Mouse (Mus musculus) midbrain, embryonic 12.5 days (tissue): ENCODE data around the gene Ankrd13a. TPM values are rescaled to one million over a fixed set of nuclear protein-coding genes. Genes with fewer than 3 reads are reported as not detected.

Experiments
- ATAC-seq: fragments of 200-750 bp; cut with Nextera tagmentation; 2 replicates; pipeline ENCODE4 v1.8.0; 2017; ENCODE audit warnings: low read depth, moderate TSS enrichment, moderate library complexity; ENCODE audit not compliant: low FRiP score
- H3K27ac ChIP-seq: fragments of 300-500 bp; sonication (generic); replicated peaks from 2 replicates; pipeline ENCODE4 v1.5.1; 2016; ENCODE audit warnings: mild to moderate bottlenecking
- H3K27me3 ChIP-seq: fragments of 300-500 bp; sonication (generic); 2 replicates; pipeline ENCODE4 v1.6.1; 2016; ENCODE audit warnings: mild to moderate bottlenecking
- H3K36me3 ChIP-seq: fragments of 300-500 bp; sonication (generic); 2 replicates; pipeline ENCODE4 v1.6.1; 2016
- H3K4me1 ChIP-seq: fragments of 300-500 bp; sonication (generic); 2 replicates; pipeline ENCODE4 v1.6.1; 2016
- H3K4me2 ChIP-seq: fragments of 300-500 bp; sonication (generic); replicated peaks from 2 replicates; pipeline ENCODE4 v1.6.1; 2016; ENCODE audit warnings: mild to moderate bottlenecking, moderate library complexity
- H3K4me3 ChIP-seq: fragments of 300-500 bp; sonication (generic); 2 replicates; pipeline ENCODE4 v1.5.1; 2016; ENCODE audit warnings: mild to moderate bottlenecking
- H3K9ac ChIP-seq: fragments of 300-500 bp; sonication (generic); replicated peaks from 2 replicates; pipeline ENCODE4 v1.6.1; 2016; ENCODE audit warnings: mild to moderate bottlenecking, moderate library complexity
- H3K9me3 ChIP-seq: fragments of 300-500 bp; sonication (generic); 2 replicates; pipeline ENCODE4 v1.6.1; 2016; ENCODE audit warnings: mild to moderate bottlenecking
- WGBS: fragments of 180-500 bp; shearing (Covaris S2); methylation state at CpG from one replicate; pipeline ENCODE4 v1.1.7; 2016; 5-methylcytosine and 5-hydroxymethylcytosine counted together
- polyA plus RNA-seq: library from polyadenylated mRNA; unstranded; fragments of >200 nt; fragmentation: Nextera tagmentation; extraction: Ambion mirVana; gene quantifications from 2 replicates; pipeline ENCODE4 v1.2.1, GENCODE M21; 2016

Ankrd13a gene
- polyA plus RNA-seq, 1 experiment from 2014 or later: 71.1 TPM

DNA sequence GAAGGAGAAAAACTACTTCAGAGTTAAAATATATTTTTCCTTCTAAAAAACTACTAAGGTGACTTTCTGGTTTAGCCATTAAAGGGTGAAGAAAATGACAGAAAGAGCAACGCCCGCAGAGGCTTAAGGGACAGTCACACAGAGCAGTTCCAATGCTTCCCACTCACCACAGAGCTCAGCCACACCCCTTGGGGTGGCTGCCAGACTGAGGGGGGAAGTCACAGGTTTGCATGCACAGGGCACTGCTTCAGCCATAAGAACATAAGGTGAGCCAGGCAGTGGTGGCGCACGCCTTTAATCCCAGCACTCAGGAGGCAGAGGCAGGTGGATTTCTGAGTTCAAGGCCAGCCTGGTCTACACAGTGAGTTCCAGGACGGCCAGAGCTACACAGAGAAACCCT lies 28.9 kb upstream of the Ankrd13a start:
- Histone ChIP-seq H3K4me2 (no peak overlapping the region), H3K27ac (no peak overlapping the region), H3K4me3 (no peak overlapping the region), H3K4me1 (no peaks in the 10 kb centered on the region), H3K9ac (no peak overlapping the region), H3K27me3 (no peaks in the 10 kb centered on the region), H3K9me3 (no peaks in the 10 kb centered on the region), H3K36me3 (peaks cover 85% of the 10 kb centered on the region)
- 92% methylated on average over 5 of the region's 5 CpGs for WGBS
- ATAC-seq: no peak

DNA sequence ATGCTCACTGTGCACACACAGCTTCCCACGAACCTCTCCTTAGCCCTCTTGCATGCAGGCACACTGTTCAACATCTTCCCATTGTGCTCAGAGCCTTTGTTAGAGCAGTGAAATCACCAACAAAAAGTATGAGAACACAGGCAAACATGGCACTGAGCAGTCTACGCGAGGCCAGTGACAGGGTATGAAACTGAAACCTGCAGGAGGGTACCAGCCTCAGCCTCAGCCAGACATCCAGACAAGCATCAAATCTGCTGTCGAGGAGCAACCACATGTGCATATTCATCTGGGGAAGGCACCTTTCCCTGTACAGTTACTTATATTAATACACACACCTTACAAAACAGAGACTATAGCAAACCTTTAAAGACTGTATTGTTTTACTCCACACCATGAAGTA lies 27.6 kb upstream of the Ankrd13a start:
- no peak for ATAC-seq
- no peaks in the 10 kb centered on the region for H3K9me3 ChIP-seq
- no peaks in the 10 kb centered on the region for H3K4me1 ChIP-seq
- H3K9ac ChIP-seq: no peak overlapping the region
- H3K27me3 ChIP-seq: no peaks in the 10 kb centered on the region
- peaks cover 82% of the 10 kb centered on the region for H3K36me3 ChIP-seq
- H3K4me3 ChIP-seq: no peak overlapping the region
- no peak overlapping the region for H3K27ac ChIP-seq
- H3K4me2 ChIP-seq: no peak overlapping the region
- WGBS: 88% methylated on average over 4 of the region's 4 CpGs

DNA sequence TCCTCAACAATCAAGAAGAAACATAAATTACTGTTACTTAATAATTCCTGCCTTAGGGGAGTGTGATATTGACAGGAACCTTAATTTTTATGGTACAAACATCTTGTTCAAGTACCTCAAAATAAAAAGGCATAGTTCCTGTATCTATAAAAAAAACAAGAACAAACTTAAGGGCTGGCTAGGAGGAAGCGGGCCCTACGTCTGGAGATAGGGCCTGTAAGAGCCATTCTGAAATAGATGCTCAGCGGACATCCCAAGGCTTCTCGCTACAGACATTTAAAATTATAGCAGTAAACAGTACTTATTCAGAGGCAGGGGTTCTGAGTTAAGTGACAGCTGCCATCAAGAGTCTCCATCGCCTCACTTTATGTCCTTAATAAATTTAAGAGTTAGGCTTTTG lies 27.0 kb upstream of the Ankrd13a start:
- no peaks in the 10 kb centered on the region for H3K4me1 ChIP-seq
- H3K4me2 ChIP-seq: no peak overlapping the region
- no peaks in the 10 kb centered on the region for H3K27me3 ChIP-seq
- no peak overlapping the region for H3K27ac ChIP-seq
- peaks cover 82% of the 10 kb centered on the region for H3K36me3 ChIP-seq
- no peak overlapping the region for H3K9ac ChIP-seq
- H3K4me3 ChIP-seq: no peak overlapping the region
- WGBS: 95% methylated on average over 5 of the region's 5 CpGs
- ATAC-seq: no peak
- H3K9me3 ChIP-seq: no peaks in the 10 kb centered on the region

DNA sequence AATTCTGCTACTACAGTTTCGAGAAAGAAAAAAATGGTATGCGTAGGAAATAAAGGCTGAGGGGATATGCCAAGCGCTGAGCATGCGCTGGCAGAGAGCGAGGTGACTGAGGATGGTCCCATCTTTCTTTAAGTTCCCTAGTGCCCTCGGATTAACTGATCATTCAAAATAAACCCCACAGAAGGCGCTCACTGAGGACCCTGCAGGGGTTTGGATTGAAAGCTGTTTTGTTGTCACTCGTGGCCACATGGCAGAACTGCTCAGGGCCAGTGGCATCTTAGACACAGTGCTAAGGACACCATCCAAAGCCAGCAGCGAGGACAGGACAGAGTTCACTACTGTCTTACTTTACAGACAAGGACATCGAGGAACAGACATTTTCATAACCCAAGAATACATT lies 24.2 kb upstream of the Ankrd13a start:
- ATAC-seq: no peak
- peaks cover 80% of the 10 kb centered on the region for H3K36me3 ChIP-seq
- no peaks in the 10 kb centered on the region for H3K9me3 ChIP-seq
- no peaks in the 10 kb centered on the region for H3K27me3 ChIP-seq
- no peaks in the 10 kb centered on the region for H3K4me1 ChIP-seq
- no peak overlapping the region for H3K4me3 ChIP-seq
- H3K4me2 ChIP-seq: no peak overlapping the region
- no peak overlapping the region for H3K9ac ChIP-seq
- H3K27ac ChIP-seq: no peak overlapping the region
- WGBS: 82% methylated on average over 10 of the region's 10 CpGs

DNA sequence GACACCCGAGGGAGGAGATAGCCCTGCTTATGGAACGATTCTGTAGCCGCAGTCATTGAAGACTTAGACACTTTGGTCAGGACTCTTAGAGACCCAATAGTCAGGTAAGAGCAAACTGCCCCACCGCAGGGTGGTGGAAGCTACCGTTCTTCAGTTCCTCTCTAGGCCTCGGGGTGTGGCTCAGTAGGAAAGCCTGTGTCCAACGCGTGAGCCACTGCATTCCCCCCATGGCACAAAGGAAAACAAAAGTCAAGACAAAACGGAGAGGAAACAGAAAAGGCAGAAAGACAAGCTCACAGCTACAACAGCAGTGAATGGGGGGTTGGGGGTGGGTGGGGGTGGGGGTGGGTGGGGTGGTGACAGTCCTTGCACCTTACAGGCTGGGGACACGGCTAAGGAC lies 22.1 kb upstream of the Ankrd13a start:
- no peak overlapping the region for H3K4me3 ChIP-seq
- WGBS: 89% methylated on average over 10 of the region's 10 CpGs
- no peaks in the 10 kb centered on the region for H3K9me3 ChIP-seq
- no peak overlapping the region for H3K9ac ChIP-seq
- H3K4me1 ChIP-seq: no peaks in the 10 kb centered on the region
- no peak overlapping the region for H3K27ac ChIP-seq
- H3K36me3 ChIP-seq: peaks cover 81% of the 10 kb centered on the region
- H3K27me3 ChIP-seq: no peaks in the 10 kb centered on the region
- no peak for ATAC-seq
- no peak overlapping the region for H3K4me2 ChIP-seq

DNA sequence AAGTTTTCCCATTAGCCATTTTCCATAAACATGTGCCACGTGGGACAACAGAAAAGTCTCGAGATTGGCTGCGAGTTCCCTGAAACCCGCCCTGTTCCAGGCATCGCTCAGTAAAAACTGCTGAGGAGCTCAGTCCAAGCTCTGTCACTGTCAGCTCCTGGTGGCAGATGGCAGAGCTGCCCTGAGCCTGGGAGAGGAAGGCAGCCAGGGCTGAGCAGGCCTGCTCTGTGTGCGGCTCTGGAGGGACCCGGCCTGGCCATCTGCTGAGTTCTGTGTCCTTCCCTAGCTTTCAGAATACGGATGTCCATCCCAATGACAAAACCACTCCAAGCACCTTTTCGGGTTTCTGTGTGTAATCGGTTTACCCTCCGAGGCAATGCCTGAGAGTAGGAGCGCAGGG lies 21.1 kb upstream of the Ankrd13a start:
- Histone ChIP-seq H3K4me2 (no peak overlapping the region), H3K36me3 (peaks cover 75% of the 10 kb centered on the region), H3K27ac (no peak overlapping the region), H3K9me3 (no peaks in the 10 kb centered on the region), H3K9ac (no peak overlapping the region), H3K4me1 (no peaks in the 10 kb centered on the region), H3K4me3 (no peak overlapping the region), H3K27me3 (no peaks in the 10 kb centered on the region)
- 87% methylated on average over 12 of the region's 12 CpGs for WGBS
- ATAC-seq: no peak

DNA sequence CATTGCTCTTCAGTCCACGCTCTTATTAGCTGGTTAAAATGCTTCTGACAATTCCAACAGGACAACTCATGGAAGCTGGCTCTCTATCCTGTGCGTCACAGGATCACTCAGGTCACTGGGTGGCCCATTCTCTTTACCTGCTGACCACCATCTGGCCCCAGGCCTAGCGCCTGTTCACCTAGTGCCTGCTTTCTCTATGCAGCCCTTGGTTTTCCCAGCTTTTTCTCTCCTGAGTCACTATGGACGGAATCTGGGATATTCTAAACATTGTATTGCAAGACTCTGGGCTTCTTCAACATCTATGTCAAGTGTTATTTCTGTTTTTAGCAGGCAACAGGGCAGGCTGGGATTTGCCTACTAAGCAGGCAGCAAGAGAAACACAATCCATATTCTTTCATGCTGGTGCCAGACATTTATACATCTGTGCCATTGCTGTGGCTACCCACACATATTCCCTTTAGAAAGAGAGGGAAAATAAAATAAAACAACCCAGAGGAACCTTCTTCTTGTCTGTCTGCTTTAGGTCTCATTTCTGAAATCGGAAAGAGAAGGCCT lies 14.9 kb upstream of the Ankrd13a start:
- Histone ChIP-seq H3K9ac (no peak overlapping the region), H3K27me3 (no peaks in the 10 kb centered on the region), H3K4me1 (no peaks in the 10 kb centered on the region), H3K9me3 (no peaks in the 10 kb centered on the region), H3K4me2 (no peak overlapping the region), H3K4me3 (no peak overlapping the region), H3K36me3 (peaks cover 70% of the 10 kb centered on the region), H3K27ac (no peak overlapping the region)
- 93% methylated on average over 5 of the region's 5 CpGs for whole genome bisulfite sequencing
- no peak for ATAC-seq

DNA sequence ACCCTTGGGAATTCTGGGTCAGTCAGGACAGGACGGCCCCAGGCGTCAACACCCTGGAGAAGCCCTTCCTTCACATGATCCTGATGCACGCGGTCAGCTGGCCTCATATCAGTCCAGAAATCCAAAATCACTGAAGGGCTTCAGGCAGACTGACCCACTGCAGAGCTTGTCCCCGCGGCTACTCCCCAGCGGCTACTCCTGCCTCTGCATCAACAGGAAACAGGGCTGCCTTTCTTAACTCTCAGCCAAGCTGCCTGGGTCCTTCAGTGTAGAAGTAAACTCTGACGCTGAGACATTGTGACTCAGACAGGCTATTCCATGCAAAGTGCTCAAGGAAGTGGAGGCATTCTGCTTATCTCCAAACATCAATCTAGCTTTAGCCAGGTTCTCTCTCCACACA lies 12.5 kb upstream of the Ankrd13a start:
- Histone ChIP-seq H3K4me2 (no peak overlapping the region), H3K4me3 (no peak overlapping the region), H3K27ac (0 out of 2 replicates have a peak overlapping the region, but pooled peaks have one; percentile 20), H3K27me3 (no peaks in the 10 kb centered on the region), H3K36me3 (peaks cover 67% of the 10 kb centered on the region), H3K9me3 (no peaks in the 10 kb centered on the region), H3K9ac (no peak overlapping the region), H3K4me1 (no peaks in the 10 kb centered on the region)
- WGBS: 93% methylated on average over 8 of the region's 8 CpGs
- ATAC-seq: no peak

DNA sequence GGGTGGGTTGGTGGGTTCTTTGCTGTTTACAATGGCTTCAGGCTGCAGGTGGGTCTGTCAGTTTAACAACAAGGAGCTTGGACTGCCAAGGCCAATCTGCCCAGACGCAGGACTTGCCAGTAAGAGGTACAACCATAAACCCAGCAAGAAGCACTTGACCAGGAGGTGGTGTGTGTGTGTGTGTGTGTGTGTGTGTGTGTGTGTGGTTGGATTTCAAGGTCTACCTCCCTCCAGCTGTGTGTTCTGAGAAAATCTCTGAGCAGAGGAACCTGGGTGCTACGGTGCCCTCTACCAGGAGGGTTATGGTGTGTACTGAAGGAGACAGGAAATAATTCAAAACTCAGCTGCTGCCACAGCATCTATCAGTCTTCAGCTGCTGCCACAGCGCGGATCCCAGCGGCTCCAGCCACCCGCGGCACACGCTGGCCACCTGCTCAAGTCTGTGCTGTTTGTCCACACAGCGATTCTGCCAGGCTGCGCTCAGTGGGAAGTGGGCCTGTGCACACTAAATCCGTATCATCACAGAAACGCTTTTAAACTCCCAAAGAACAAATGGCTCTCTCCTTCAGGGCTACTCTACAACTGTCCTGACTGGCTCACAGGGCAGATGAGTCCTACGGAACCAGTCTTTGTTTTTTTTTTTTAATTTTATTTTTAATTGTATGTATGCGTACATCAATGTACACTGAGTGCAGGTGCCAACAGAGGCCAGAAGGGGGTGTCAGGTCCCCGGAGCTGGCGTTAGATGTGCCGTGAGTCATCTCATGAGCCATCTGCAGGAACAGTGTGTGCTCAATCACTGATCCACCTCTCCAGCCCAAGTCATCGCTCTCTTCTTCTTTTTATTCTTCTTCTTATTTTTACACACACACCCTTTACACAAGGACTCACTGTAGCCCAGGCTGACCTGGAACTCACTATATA lies 9.4 kb upstream of the Ankrd13a start:
- Histone ChIP-seq H3K27ac (peak overlapping the region; percentile 1; the same call in 1 of the 2 replicates), H3K27me3 (no peaks in the 10 kb centered on the region), H3K4me1 (peaks cover 3% of the 10 kb centered on the region; the same call in 1 of the 2 replicates), H3K4me2 (no peak overlapping the region), H3K4me3 (no peak overlapping the region), H3K9me3 (no peaks in the 10 kb centered on the region), H3K9ac (no peak overlapping the region), H3K36me3 (peaks cover 54% of the 10 kb centered on the region)
- ATAC-seq: no peak
- WGBS: 90% methylated on average over 18 of the region's 18 CpGs

DNA sequence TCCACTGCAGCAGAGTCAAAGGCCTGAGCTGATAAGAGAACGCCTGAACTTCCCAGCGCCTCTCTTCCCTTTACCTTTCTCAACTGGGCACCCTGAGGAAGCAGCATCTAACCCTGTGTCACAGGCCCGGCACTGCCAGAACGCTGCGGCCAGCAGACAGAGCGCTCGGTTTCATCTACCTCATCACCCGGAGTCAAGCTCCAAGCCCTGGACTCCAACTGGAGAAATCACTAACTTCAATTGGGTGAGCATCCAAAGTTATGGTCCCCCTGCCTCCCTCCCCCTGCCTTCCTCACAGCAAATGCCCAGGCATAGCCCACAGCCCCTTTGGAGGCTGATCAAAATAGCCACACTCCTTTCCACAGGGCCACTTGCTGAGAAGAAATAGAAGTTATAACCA lies 7.8 kb upstream of the Ankrd13a start:
- WGBS: 93% methylated on average over 8 of the region's 8 CpGs
- Histone ChIP-seq H3K27me3 (no peaks in the 10 kb centered on the region), H3K36me3 (peaks cover 41% of the 10 kb centered on the region)

DNA sequence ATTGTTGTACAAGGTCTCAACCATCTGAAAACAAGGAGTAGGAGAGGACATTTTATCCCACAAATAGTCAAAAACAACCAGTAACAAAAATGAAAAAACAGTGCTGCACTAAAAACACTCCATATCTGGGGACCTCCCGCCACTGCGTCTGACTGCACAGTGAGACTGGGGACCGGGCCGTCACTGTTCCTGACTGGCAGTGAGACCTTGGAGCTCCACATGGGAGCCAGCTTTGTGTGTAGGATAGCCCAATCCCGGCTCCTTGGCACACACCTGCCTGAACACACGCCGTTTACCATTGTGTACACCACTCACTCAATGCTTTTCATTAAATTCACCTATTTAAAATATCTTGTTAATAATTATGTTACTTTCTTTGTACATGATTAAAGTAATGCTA lies 7.3 kb upstream of the Ankrd13a start:
- Histone ChIP-seq H3K27ac (no peak overlapping the region), H3K27me3 (no peaks in the 10 kb centered on the region), H3K4me3 (no peak overlapping the region), H3K9me3 (no peaks in the 10 kb centered on the region), H3K36me3 (peaks cover 36% of the 10 kb centered on the region), H3K4me2 (no peak overlapping the region), H3K9ac (no peak overlapping the region), H3K4me1 (peaks cover 17% of the 10 kb centered on the region)
- ATAC-seq: no peak
- WGBS: 92% methylated on average over 7 of the region's 7 CpGs

More for the DNA sequence above, 7.8 kb upstream of the Ankrd13a start:
- Histone ChIP-seq H3K9ac (0 out of 2 replicates have a peak overlapping the region, but pooled peaks have one; percentile 11), H3K4me3 (no peak overlapping the region), H3K9me3 (no peaks in the 10 kb centered on the region), H3K4me2 (no peak overlapping the region), H3K4me1 (peaks cover 12% of the 10 kb centered on the region), H3K27ac (no peak overlapping the region)
- ATAC-seq: no peak

DNA sequence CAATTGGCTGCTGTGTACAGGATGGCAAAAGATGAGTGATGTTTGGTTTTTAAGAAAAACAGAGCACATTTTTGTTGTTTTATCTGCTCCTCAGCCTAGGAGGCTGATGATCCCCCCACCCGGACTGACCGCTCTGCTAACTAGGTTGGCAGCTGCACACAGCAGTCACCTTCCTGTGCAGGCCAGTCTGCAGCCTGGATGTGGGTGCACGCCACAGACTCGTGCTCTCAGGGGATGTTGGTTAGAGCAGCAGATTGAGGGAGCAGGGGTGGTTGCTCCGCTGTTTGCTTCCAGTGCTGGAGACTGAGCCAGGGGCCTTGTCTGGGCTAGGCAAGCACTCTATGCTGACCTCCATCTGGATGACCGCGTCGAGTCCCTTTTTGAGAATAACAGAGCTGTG lies 4.7 kb upstream of the Ankrd13a start:
- Histone ChIP-seq H3K9me3 (no peaks in the 10 kb centered on the region), H3K4me1 (peaks cover 21% of the 10 kb centered on the region), H3K9ac (no peak overlapping the region), H3K36me3 (peaks cover 10% of the 10 kb centered on the region), H3K27me3 (no peaks in the 10 kb centered on the region), H3K27ac (no peak overlapping the region), H3K4me2 (no peak overlapping the region), H3K4me3 (no peak overlapping the region)
- WGBS: 92% methylated on average over 8 of the region's 8 CpGs
- ATAC-seq: no peak
